Mouse (Mus musculus) forebrain, embryonic 11.5 days (tissue): Measurements from ENCODE around the gene Gm13277. TPM values are rescaled to one million over a fixed set of nuclear protein-coding genes. Genes with fewer than 3 reads are reported as not detected.
"Not testable (repeated sequence)": the region's sequence is repeated elsewhere in the genome, so short reads cannot be mapped to it uniquely, and the experiment has no call there.

Experiments
- ATAC-seq: fragments of 200-750 bp; cut with Nextera tagmentation; replicated peaks from 2 replicates; pipeline ENCODE4 v1.8.0; 2017; ENCODE audit warnings: moderate TSS enrichment; ENCODE audit not compliant: low FRiP score
- DNase-seq: peaks from one replicate; pipeline ENCODE4 v3.0.0-alpha.2; 2017; ENCODE audit warnings: low spot score
- H3K27ac ChIP-seq: fragments of 300-500 bp; sonication (generic); 2 replicates; pipeline ENCODE4 v1.5.1; 2014; ENCODE audit warnings: low read depth, low read length
- H3K27me3 ChIP-seq: fragments of 300-500 bp; sonication (generic); 2 replicates; pipeline ENCODE4 v1.6.1; 2014; ENCODE audit warnings: mild to moderate bottlenecking, low read length, mixed read lengths; ENCODE audit not compliant: control insufficient read depth, insufficient read depth
- H3K36me3 ChIP-seq: fragments of 300-500 bp; sonication (generic); 2 replicates; pipeline ENCODE4 v1.6.1; 2014; ENCODE audit warnings: mild to moderate bottlenecking, low read length, moderate library complexity, mixed read lengths; ENCODE audit not compliant: control insufficient read depth, insufficient read depth
- H3K4me1 ChIP-seq: fragments of 300-500 bp; sonication (generic); replicated peaks from 2 replicates; pipeline ENCODE4 v1.6.1; 2014; ENCODE audit warnings: low read length, mixed read lengths; ENCODE audit not compliant: control insufficient read depth, insufficient read depth
- H3K4me2 ChIP-seq: fragments of 300-500 bp; sonication (generic); 2 replicates; pipeline ENCODE4 v1.6.1; 2014; ENCODE audit warnings: low read depth, mild to moderate bottlenecking, low read length, moderate library complexity, mixed read lengths; ENCODE audit not compliant: severe bottlenecking
- H3K4me3 ChIP-seq: fragments of 300-500 bp; sonication (generic); 2 replicates; pipeline ENCODE4 v1.5.1; 2014; ENCODE audit warnings: low read depth, low read length
- H3K9ac ChIP-seq: fragments of 300-500 bp; sonication (generic); 2 replicates; pipeline ENCODE4 v1.6.1; 2014; ENCODE audit warnings: low read length
- H3K9me3 ChIP-seq: fragments of 300-500 bp; sonication (generic); 2 replicates; pipeline ENCODE4 v1.6.1; 2016; ENCODE audit warnings: low read length, mixed read lengths; ENCODE audit not compliant: control insufficient read depth
- WGBS: fragments of 180-500 bp; shearing (Covaris S2); extraction: QIAGEN DNeasy Blood & Tissue Kit; methylation state at CpG from one replicate; pipeline ENCODE4 v1.1.7; 2014; 5-methylcytosine and 5-hydroxymethylcytosine counted together
- polyA plus RNA-seq: library from polyadenylated mRNA; unstranded; fragments of >200 nt; fragmentation: Nextera tagmentation; extraction: Ambion mirVana; gene quantifications from 2 replicates; pipeline ENCODE4 v1.2.1, GENCODE M21; 2014

The Gm13277 gene
- polyA plus RNA-seq, 1 experiment from 2014 or later: not detected

- DNase-seq (peak; percentile 86), ATAC-seq (peak; percentile 100)
- H3K27me3 ChIP-seq, H3K4me1 ChIP-seq, H3K9me3 ChIP-seq, H3K36me3 ChIP-seq: not testable (repeated sequence)
- Histone ChIP-seq H3K27ac (peak overlapping the region; percentile 41; the same call in 1 of the 2 replicates), H3K4me3 (peak overlapping the region; percentile 35), H3K4me2 (peak overlapping the region; percentile 65), H3K9ac (peak overlapping the region; percentile 60)
- whole genome bisulfite sequencing: 0% methylated on average over 16 of the region's 21 CpGs
These were observed 30.8 kb upstream of the Gm13277 start for GRCm38 (mm10) chr4:88757628-88758031.

GRCm38 (mm10) chr4:88758751-88759150 is 29.7 kb upstream of the Gm13277 start:
- not testable (repeated sequence) for H3K9ac ChIP-seq

GRCm38 (mm10) chr4:88759610-88760268 is 28.7 kb upstream of the Gm13277 start, which contains the start of gene Gm13283:
TSS of gene Gm13283 (plus strand) at chr4:88760119.
- H3K4me1 ChIP-seq, H3K9ac ChIP-seq, H3K27me3 ChIP-seq, ATAC-seq, DNase-seq, H3K36me3 ChIP-seq, H3K27ac ChIP-seq, H3K9me3 ChIP-seq: not testable (repeated sequence)
- Histone ChIP-seq H3K4me2 (peak within 1 kb of the TSS; percentile 46; the same call in 1 of the 2 replicates), H3K4me3 (peak within 1 kb of the TSS; percentile 14; the same call in 1 of the 2 replicates)
- 24% methylated on average over 6 of the region's 14 CpGs for WGBS

More at GRCm38 (mm10) chr4:88758751-88759150, 29.7 kb upstream of the Gm13277 start:
- H3K36me3 ChIP-seq, DNase-seq, H3K27ac ChIP-seq, H3K9me3 ChIP-seq, H3K4me2 ChIP-seq, H3K4me1 ChIP-seq, H3K4me3 ChIP-seq, H3K27me3 ChIP-seq, ATAC-seq: not testable (repeated sequence)
- WGBS: 85% methylated on average over 8 of the region's 9 CpGs

GRCm38 (mm10) chr4:88760431-88760830 is 28.0 kb upstream of the Gm13277 start:
- H3K27me3 ChIP-seq, H3K9ac ChIP-seq, ATAC-seq, H3K27ac ChIP-seq, H3K36me3 ChIP-seq, H3K9me3 ChIP-seq, H3K4me1 ChIP-seq: not testable (repeated sequence)
- peak overlapping the region; percentile 14; the same call in 1 of the 2 replicates for H3K4me3 ChIP-seq
- 2% methylated on average over 17 of the region's 28 CpGs for WGBS
- peak overlapping the region; percentile 46; the same call in 1 of the 2 replicates for H3K4me2 ChIP-seq
- peak; percentile 81 for DNase-seq

GRCm38 (mm10) chr4:88761776-88762175 is 26.7 kb upstream of the Gm13277 start:
- not testable (repeated sequence) for H3K4me1 ChIP-seq, DNase-seq, H3K36me3 ChIP-seq, H3K27me3 ChIP-seq, H3K4me3 ChIP-seq, H3K9me3 ChIP-seq, ATAC-seq, H3K27ac ChIP-seq, H3K9ac ChIP-seq, H3K4me2 ChIP-seq
- WGBS: 84% methylated on average over 6 of the region's 8 CpGs

GRCm38 (mm10) chr4:88762341-88762740 is 26.1 kb upstream of the Gm13277 start:
- DNase-seq, H3K27ac ChIP-seq: not testable (repeated sequence)

GRCm38 (mm10) chr4:88763384-88764018 is 24.9 kb upstream of the Gm13277 start:
- DNase-seq: peak; percentile 77

More at GRCm38 (mm10) chr4:88762341-88762740, 26.1 kb upstream of the Gm13277 start:
- not testable (repeated sequence) for H3K4me3 ChIP-seq, H3K4me1 ChIP-seq, H3K27me3 ChIP-seq, H3K9ac ChIP-seq, H3K9me3 ChIP-seq, ATAC-seq, H3K36me3 ChIP-seq, H3K4me2 ChIP-seq
- 53% methylated on average over 8 of the region's 9 CpGs for WGBS

GRCm38 (mm10) chr4:88773534-88773933 is 14.9 kb upstream of the Gm13277 start, which contains the start of gene Gm13290:
TSS of gene Gm13290 (plus strand) at chr4:88773834.
- H3K9me3 ChIP-seq, H3K36me3 ChIP-seq, DNase-seq, H3K9ac ChIP-seq, H3K4me3 ChIP-seq, H3K4me2 ChIP-seq, H3K4me1 ChIP-seq, ATAC-seq, H3K27ac ChIP-seq, H3K27me3 ChIP-seq: not testable (repeated sequence)
- WGBS: no CpG with 5 or more reads among the region's 32 CpGs

More at GRCm38 (mm10) chr4:88763384-88764018, 24.9 kb upstream of the Gm13277 start:
- H3K27me3 ChIP-seq, H3K27ac ChIP-seq, H3K4me1 ChIP-seq, ATAC-seq, H3K9me3 ChIP-seq, H3K9ac ChIP-seq, H3K36me3 ChIP-seq: not testable (repeated sequence)
- Histone ChIP-seq H3K4me3 (peak overlapping the region; percentile 26), H3K4me2 (peak overlapping the region; percentile 47)
- WGBS: 3% methylated on average over 19 of the region's 42 CpGs
